Mouse (Mus musculus): ENCODE data around the gene BC051019. TPM values are rescaled to one million over a fixed set of nuclear protein-coding genes. Genes with fewer than 3 reads are reported as not detected.
A peak's percentile ranks its signal among the peaks of the same experiment; 100 is the strongest.

BC051019 gene
- polyA plus RNA-seq, 1 experiment from 2014 or later: 4.6 TPM

- WGBS: 55% methylated on average over 9 of the region's 9 CpGs
- Histone ChIP-seq H3K9me3 (ENCODE audit: control insufficient read depth, low read length) (0 out of 2 replicates have a peak, but pooled peaks cover 4% of the 10 kb centered on the region), H3K4me2 (ENCODE audit: low read depth, low read length) (no peak overlapping the region), H3K4me1 (ENCODE audit: control insufficient read depth, insufficient read depth, low read length) (no peaks in the 10 kb centered on the region), H3K36me3 (ENCODE audit: control insufficient read depth, insufficient read depth, low read length) (no peaks in the 10 kb centered on the region), H3K4me3 (ENCODE audit: low read depth, low read length) (no peak overlapping the region), H3K9ac (ENCODE audit: low read depth, low read length) (no peak overlapping the region), H3K27me3 (replicated peaks; ENCODE audit: control insufficient read depth, insufficient read depth, low read length) (no peaks in the 10 kb centered on the region), H3K27ac (replicated peaks; ENCODE audit: low read depth, low read length) (no peak overlapping the region)
- DNase-seq (ENCODE audit: low spot score): peak; percentile 81
- no peak for ATAC-seq (ENCODE audit: low read depth)
These were observed 4.4 kb downstream of the BC051019 start for GRCm38 (mm10) chr7:109719286-109719685.

- Histone ChIP-seq H3K27me3 (replicated peaks; ENCODE audit: control insufficient read depth, insufficient read depth, low read length) (no peaks in the 10 kb centered on the region), H3K4me1 (ENCODE audit: control insufficient read depth, insufficient read depth, low read length) (0 out of 2 replicates have a peak, but pooled peaks cover 3% of the 10 kb centered on the region), H3K4me2 (ENCODE audit: low read depth, low read length) (no peak overlapping the region), H3K4me3 (ENCODE audit: low read depth, low read length) (no peak overlapping the region), H3K36me3 (ENCODE audit: control insufficient read depth, insufficient read depth, low read length) (peaks cover 37% of the 10 kb centered on the region), H3K9ac (ENCODE audit: low read depth, low read length) (no peak overlapping the region), H3K9me3 (ENCODE audit: control insufficient read depth, low read length) (no peaks in the 10 kb centered on the region), H3K27ac (replicated peaks; ENCODE audit: low read depth, low read length) (no peak overlapping the region)
- DNase-seq (ENCODE audit: low spot score) (no peak), ATAC-seq (ENCODE audit: low read depth) (no peak)
- WGBS: 79% methylated on average over 2 of the region's 2 CpGs
These were observed 10.1 kb downstream of the BC051019 start for GRCm38 (mm10) chr7:109713434-109713982.

- ATAC-seq (ENCODE audit: low read depth): no peak
- 89% methylated on average over 7 of the region's 7 CpGs for WGBS
- Histone ChIP-seq H3K9me3 (ENCODE audit: control insufficient read depth, low read length) (no peaks in the 10 kb centered on the region), H3K27me3 (replicated peaks; ENCODE audit: control insufficient read depth, insufficient read depth, low read length) (no peaks in the 10 kb centered on the region), H3K27ac (replicated peaks; ENCODE audit: low read depth, low read length) (no peak overlapping the region), H3K9ac (ENCODE audit: low read depth, low read length) (no peak overlapping the region), H3K4me2 (ENCODE audit: low read depth, low read length) (no peak overlapping the region), H3K36me3 (ENCODE audit: control insufficient read depth, insufficient read depth, low read length) (peaks cover 37% of the 10 kb centered on the region), H3K4me3 (ENCODE audit: low read depth, low read length) (no peak overlapping the region), H3K4me1 (ENCODE audit: control insufficient read depth, insufficient read depth, low read length) (peaks cover 3% of the 10 kb centered on the region; the same call in 1 of the 2 replicates)
- DNase-seq (ENCODE audit: low spot score): no peak
These were observed 11.5 kb downstream of the BC051019 start for GRCm38 (mm10) chr7:109712198-109712597.

DNA sequence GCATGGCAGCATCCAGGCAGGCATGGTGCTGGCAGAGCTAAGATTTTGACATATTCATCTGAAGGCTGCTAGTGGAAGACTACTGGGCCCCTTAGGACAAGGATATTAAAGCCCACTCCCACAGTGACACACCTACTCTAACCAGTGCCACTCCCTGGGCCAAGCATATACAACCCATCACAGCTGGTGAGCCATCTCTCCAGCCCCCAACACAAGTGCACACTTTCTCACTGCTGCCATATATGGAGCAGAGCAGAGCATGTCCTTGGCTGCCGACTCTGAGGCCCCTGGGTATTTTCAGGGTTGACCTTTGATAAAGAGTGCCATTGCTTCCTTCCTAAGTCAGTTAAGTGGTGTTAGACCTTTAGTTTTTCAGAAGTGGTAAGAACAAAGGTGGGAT, 13.6 kb downstream of the BC051019 start:
- H3K9me3 ChIP-seq (ENCODE audit: control insufficient read depth, low read length): no peaks in the 10 kb centered on the region
- H3K4me2 ChIP-seq (ENCODE audit: low read depth, low read length): no peak overlapping the region
- 78% methylated on average over 1 of the region's 1 CpGs for WGBS
- H3K4me3 ChIP-seq (ENCODE audit: low read depth, low read length): no peak overlapping the region
- H3K27ac ChIP-seq (replicated peaks; ENCODE audit: low read depth, low read length): 0 out of 2 replicates have a peak overlapping the region, but pooled peaks have one; percentile 41
- DNase-seq (ENCODE audit: low spot score) (no peak), ATAC-seq (ENCODE audit: low read depth) (no peak)
- peaks cover 37% of the 10 kb centered on the region for H3K36me3 ChIP-seq (ENCODE audit: control insufficient read depth, insufficient read depth, low read length)
- no peaks in the 10 kb centered on the region for H3K27me3 ChIP-seq (replicated peaks; ENCODE audit: control insufficient read depth, insufficient read depth, low read length)
- no peak overlapping the region for H3K9ac ChIP-seq (ENCODE audit: low read depth, low read length)
- peaks cover 3% of the 10 kb centered on the region; the same call in 1 of the 2 replicates for H3K4me1 ChIP-seq (ENCODE audit: control insufficient read depth, insufficient read depth, low read length)

GRCm38 (mm10) chr7:109708961-109709382, 14.7 kb downstream of the BC051019 start:
- 15% methylated on average over 3 of the region's 3 CpGs for WGBS
- Histone ChIP-seq H3K27me3 (replicated peaks; ENCODE audit: control insufficient read depth, insufficient read depth, low read length) (no peaks in the 10 kb centered on the region), H3K9me3 (ENCODE audit: control insufficient read depth, low read length) (no peaks in the 10 kb centered on the region), H3K4me3 (ENCODE audit: low read depth, low read length) (no peak overlapping the region), H3K27ac (replicated peaks; ENCODE audit: low read depth, low read length) (peak overlapping the region; percentile 61), H3K4me1 (ENCODE audit: control insufficient read depth, insufficient read depth, low read length) (peaks cover 3% of the 10 kb centered on the region; the same call in 1 of the 2 replicates), H3K9ac (ENCODE audit: low read depth, low read length) (no peak overlapping the region), H3K4me2 (ENCODE audit: low read depth, low read length) (no peak overlapping the region), H3K36me3 (ENCODE audit: control insufficient read depth, insufficient read depth, low read length) (peaks cover 37% of the 10 kb centered on the region)
- ATAC-seq (ENCODE audit: low read depth): peak; percentile 80
- DNase-seq (ENCODE audit: low spot score): peak; percentile 88

- H3K4me3 ChIP-seq (ENCODE audit: low read depth, low read length): no peak overlapping the region
- DNase-seq (ENCODE audit: low spot score): peak; percentile 78
- H3K27me3 ChIP-seq (replicated peaks; ENCODE audit: control insufficient read depth, insufficient read depth, low read length): no peaks in the 10 kb centered on the region
- no peak overlapping the region for H3K9ac ChIP-seq (ENCODE audit: low read depth, low read length)
- no peak for ATAC-seq (ENCODE audit: low read depth)
- no peak overlapping the region for H3K27ac ChIP-seq (replicated peaks; ENCODE audit: low read depth, low read length)
- H3K36me3 ChIP-seq (ENCODE audit: control insufficient read depth, insufficient read depth, low read length): peaks cover 28% of the 10 kb centered on the region
- peaks cover 3% of the 10 kb centered on the region; the same call in 1 of the 2 replicates for H3K4me1 ChIP-seq (ENCODE audit: control insufficient read depth, insufficient read depth, low read length)
- no peaks in the 10 kb centered on the region for H3K9me3 ChIP-seq (ENCODE audit: control insufficient read depth, low read length)
- 44% methylated on average over 4 of the region's 4 CpGs for WGBS
- no peak overlapping the region for H3K4me2 ChIP-seq (ENCODE audit: low read depth, low read length)
These were observed 16.4 kb downstream of the BC051019 start for GRCm38 (mm10) chr7:109707023-109707785.

DNA sequence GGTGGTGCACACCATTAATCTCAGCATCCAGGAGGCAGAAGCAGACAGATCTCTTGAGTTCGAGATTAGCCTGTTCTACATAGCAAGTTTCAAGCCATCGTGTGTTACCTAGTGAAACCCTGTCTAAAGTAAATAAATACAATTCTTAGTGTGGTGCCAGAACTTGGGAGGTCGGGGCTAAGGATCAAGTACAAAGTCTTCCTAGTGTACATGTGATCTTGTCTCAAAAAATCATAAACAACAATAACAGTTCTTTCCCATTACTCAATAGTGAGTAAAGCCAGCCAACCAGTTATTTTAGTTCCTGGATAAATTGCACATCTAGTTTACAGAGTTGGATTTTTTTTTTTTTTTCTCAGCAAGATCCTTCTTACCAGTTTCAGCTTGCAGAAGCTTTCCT, 19.2 kb downstream of the BC051019 start:
- DNase-seq (ENCODE audit: low spot score) (no peak), ATAC-seq (ENCODE audit: low read depth) (no peak)
- Histone ChIP-seq H3K4me1 (ENCODE audit: control insufficient read depth, insufficient read depth, low read length) (peaks cover 3% of the 10 kb centered on the region; the same call in 1 of the 2 replicates), H3K9me3 (ENCODE audit: control insufficient read depth, low read length) (no peaks in the 10 kb centered on the region), H3K27ac (replicated peaks; ENCODE audit: low read depth, low read length) (peak overlapping the region; percentile 74; the same call in 1 of the 2 replicates), H3K9ac (ENCODE audit: low read depth, low read length) (no peak overlapping the region), H3K36me3 (ENCODE audit: control insufficient read depth, insufficient read depth, low read length) (0 out of 2 replicates have a peak, but pooled peaks cover 2% of the 10 kb centered on the region), H3K4me2 (ENCODE audit: low read depth, low read length) (peak overlapping the region; percentile 55), H3K27me3 (replicated peaks; ENCODE audit: control insufficient read depth, insufficient read depth, low read length) (no peaks in the 10 kb centered on the region), H3K4me3 (ENCODE audit: low read depth, low read length) (peak overlapping the region; percentile 67)
- WGBS: 64% methylated on average over 3 of the region's 3 CpGs

GRCm38 (mm10) chr7:109704016-109704377, 19.7 kb downstream of the BC051019 start:
- H3K9ac ChIP-seq (ENCODE audit: low read depth, low read length): peak overlapping the region; percentile 76
- H3K27me3 ChIP-seq (replicated peaks; ENCODE audit: control insufficient read depth, insufficient read depth, low read length): no peaks in the 10 kb centered on the region
- no peaks in the 10 kb centered on the region for H3K9me3 ChIP-seq (ENCODE audit: control insufficient read depth, low read length)
- no peaks in the 10 kb centered on the region for H3K36me3 ChIP-seq (ENCODE audit: control insufficient read depth, insufficient read depth, low read length)
- H3K4me2 ChIP-seq (ENCODE audit: low read depth, low read length): peak overlapping the region; percentile 55
- peaks cover 2% of the 10 kb centered on the region; the same call in 1 of the 2 replicates for H3K4me1 ChIP-seq (ENCODE audit: control insufficient read depth, insufficient read depth, low read length)
- no peak for DNase-seq (ENCODE audit: low spot score)
- ATAC-seq (ENCODE audit: low read depth): no peak
- 1% methylated on average over 13 of the region's 17 CpGs for WGBS
- peak overlapping the region; percentile 74; the same call in 1 of the 2 replicates for H3K27ac ChIP-seq (replicated peaks; ENCODE audit: low read depth, low read length)
- H3K4me3 ChIP-seq (ENCODE audit: low read depth, low read length): peak overlapping the region; percentile 67
